Mouse (Mus musculus) cerebellum, adult 2 months (tissue): Measurements from ENCODE around the gene Atp2a1.

Experiments used
- CTCF ChIP-seq: fragments of 200-500 bp; IDR thresholded peaks from 2 replicates; pipeline ENCODE4 v1.5.1; 2011; ENCODE audit warnings: low read depth, mild to moderate bottlenecking, control low read depth, low read length, moderate library complexity, borderline replicate concordance; ENCODE audit not compliant: insufficient read depth
- POLR2A ChIP-seq: fragments of 200-500 bp; IDR thresholded peaks from 2 replicates; pipeline ENCODE4 v1.6.1; 2011; ENCODE audit warnings: low read length, control low read depth, borderline replicate concordance; ENCODE audit not compliant: insufficient read depth

GRCm38 (mm10) chr7:126504913-126505312 is 42.0 kb upstream of the Atp2a1 start:
- TF ChIP-seq CTCF, result no peak
- TF ChIP-seq POLR2A, result no peak
